Mouse (Mus musculus) cerebral cortex, adult 2 months (tissue): ENCODE measurements around the gene Gps2.

ENCODE experiments used
- WGBS: fragments of 180-500 bp; shearing (Covaris S2); methylation state at CpG from one replicate; pipeline ENCODE4 v1.1.7; 2018; 5-methylcytosine and 5-hydroxymethylcytosine counted together

Gps2 gene

DNA sequence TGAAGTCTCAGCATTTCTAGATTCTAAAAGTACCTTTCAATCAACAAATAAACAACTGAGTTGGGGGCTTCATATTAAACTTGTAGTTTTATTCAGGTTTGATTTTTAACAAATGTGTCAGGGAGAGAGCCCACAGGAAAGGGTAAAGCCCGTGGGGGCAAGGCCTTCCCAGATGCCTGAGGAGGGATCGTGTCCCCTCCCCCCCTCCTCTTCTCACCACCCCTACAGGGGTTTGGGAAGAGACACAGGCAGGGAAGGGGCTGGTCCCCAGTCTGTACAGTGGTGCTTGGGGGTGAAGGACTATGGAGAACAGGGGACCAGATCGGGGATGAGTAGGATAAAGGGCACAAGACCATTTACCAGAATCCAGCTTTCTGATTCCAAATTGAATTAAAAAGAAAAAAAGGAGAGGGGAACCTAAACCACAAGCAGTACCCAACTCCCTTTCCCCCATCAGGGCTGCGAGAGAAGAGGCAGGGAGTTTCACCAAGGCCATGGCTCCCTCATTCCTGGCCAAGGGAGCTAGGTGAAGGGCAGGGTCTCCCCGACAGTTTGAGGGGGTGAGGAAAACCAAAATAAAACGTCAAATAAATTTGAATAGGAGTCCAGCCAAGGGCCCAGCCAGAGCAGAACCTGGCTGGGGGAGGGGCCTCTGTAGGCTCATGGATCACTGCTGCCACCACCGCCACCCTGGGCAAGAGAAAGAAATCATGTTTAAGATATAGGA lies 3.1 kb downstream of the Gps2 start:
- 48% methylated on average over 7 of the region's 7 CpGs for WGBS

DNA sequence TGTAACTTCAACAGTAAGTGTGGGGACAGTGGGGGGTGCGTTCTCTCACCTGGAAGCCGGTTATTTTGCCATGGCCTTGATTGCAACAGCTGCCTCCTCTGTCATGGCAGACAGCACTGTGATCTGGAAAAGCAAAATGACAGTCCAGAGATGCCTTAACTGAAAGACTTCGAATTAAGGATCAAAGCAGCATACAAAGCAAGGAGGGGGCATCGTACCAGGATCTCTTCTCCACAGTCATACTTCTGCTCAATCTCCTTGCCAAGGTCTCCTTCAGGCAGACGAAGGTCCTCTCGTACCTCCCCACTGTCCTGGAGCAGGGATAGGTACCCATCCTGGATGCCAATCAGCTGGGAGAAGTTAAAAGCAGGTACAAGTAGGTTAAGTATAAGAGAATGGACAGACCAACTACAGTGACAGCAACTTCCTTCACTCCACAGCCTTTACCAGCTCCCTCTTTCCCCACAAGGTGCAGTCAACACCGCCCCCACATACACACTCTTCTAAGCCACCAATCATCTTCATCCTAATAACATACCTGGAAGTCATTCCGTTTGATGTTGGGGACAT lies 3.8 kb downstream of the Gps2 start:
- WGBS = 81% methylated on average over 8 of the region's 8 CpGs

DNA sequence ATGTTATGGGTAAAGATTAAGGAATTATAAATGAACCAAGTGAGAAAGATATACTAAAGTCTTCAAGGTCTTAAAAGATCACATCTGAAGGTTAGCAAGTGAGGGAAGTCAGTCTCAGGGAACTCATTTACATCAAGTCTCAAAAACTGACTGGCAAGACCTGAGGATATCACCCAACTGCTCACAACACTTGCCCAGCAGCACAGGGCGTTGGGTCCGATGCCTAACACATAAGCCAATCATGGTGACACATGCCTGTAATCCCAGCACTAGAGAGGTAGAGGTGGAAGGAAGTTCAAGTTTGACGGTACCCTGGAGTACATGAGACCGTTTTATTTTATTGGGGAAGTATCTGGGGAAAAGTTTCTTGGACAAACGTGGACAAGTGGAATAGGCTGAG lies 4.4 kb downstream of the Gps2 start:
- 78% methylated on average over 5 of the region's 5 CpGs for WGBS

DNA sequence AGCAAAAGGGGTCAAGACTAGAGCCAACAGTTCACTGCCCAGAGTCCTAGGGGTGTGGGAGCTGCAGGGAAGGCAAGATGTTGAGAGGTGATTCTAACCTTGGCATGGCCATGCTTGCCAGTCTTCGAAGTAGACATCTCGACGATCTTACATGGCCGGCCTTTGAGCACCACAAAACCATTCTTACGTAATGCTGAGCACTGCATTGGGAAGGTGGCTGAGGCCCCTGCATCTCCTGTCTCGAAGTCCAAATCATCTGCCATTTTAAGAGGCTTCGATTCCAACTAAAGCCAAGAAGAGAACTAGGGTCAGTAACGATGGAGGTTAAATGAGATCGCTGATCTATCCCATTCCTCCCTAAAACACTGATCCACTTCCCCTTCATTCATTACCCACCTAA lies 5.4 kb downstream of the Gps2 start:
- WGBS = 67% methylated on average over 9 of the region's 9 CpGs

DNA sequence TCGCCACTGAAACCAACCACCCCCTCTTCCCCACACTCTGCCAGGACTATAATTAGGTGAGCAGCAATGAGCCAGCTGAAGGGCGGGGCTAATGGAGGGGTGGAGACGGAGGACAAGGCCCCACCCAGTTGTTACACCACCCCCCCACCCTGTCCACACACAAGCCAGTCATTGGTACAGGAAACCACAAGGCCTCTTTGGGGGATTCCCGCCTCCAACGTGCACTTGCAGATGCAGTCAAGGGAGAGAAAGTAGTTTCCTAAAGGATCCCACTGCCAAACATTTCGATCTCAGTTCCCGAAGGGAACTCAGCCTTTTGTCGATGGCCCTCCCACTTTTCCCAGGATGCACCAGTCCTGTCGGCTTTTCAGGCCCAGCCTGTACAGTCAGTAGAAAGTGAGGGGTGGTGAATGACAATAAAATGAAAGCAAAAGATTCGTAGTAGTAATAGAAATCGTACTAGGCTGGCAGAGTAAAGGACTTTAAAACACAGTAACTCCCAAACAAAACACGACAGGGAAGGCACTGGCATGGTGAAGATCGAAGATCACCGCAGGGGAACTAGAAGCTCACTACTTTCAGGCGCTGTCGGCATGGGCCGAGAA lies 6.1 kb downstream of the Gps2 start:
- WGBS = under 1% methylated on average over 17 of the region's 17 CpGs

DNA sequence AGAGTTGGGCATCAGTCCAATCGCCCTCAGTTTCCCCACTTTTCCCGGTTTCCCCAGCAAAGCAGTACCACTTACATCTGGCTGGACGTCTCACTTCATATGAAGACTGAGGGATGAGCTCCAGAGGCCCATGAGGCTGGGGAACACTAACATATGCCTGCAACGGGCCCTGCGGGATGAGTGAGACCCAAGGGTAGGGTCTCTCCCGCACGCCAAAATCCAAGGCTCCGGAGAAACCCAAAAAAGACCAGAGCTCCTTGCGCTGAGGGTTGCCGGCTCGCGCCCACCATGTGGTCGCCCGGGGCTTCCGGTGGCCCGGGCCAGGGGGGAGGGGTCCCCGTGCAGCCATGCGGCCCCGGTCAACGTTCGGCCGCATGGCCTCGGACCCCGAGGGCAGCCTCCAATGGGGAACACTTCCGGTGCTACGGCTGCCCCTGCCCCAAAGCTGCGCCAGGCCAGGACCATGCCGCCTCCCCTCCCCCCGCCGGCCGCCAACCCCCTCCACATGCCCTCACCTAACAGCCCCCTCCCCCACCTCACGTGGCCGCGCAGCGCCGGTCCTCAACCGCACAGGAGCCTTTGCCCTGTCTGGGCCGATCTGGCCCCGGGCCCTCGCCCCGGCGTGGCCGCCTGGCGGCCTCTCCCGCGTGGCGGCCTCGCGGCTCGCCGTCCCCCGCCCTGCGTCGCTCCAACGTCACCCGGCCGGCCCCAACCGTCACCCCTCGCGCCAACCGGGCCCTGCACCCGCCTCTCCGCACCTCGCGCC lies 6.8 kb downstream of the Gps2 start:
- WGBS = 1% methylated on average over 64 of the region's 65 CpGs

DNA sequence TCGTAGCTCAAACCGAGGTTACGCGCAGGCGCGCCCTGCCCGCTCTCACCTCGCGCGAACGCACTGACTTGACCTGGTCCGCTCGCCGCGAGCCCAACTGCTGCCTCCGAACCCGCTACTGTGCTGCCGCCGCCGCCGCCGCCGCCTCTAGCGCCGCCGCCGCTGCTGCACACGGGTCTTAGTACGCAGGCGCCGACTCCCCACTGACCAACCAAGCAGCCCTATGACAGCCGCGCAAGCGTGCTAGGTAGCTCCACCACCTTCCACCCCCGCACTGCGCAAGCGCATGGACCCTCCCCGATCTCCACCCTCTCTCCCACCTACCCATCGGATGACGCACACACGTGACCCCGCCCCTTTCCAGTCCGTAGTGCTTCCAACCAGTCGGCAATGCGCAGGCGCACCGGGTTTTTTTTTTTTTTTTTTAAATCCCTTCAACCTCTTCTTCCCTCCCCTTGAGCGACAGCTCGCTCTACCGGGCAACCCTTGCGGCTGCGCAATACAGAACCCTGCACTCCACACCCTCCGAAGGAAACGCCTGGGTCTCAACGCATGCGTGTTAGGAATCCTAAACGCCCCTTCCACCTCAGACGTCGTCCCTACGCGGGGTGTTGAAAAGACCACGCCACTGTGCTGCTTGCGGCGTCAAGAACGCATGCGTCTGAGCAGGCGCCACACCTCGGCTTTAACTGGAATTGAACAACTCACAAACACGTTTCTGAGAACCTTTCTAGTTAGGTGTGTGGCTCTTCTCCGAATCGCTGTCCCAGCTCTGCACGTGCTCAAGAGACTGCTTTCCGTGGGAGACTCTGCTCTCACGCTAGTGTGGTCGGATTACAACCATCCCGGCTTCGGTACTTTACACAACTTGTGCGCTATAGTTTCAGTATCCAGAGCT lies 7.7 kb downstream of the Gps2 start, which contains the start of gene Eif5a:
TSS of gene Eif5a (minus strand) at position 845 of the 898 bp plus-strand sequence.
- under 1% methylated on average over 78 of the region's 78 CpGs for WGBS

DNA sequence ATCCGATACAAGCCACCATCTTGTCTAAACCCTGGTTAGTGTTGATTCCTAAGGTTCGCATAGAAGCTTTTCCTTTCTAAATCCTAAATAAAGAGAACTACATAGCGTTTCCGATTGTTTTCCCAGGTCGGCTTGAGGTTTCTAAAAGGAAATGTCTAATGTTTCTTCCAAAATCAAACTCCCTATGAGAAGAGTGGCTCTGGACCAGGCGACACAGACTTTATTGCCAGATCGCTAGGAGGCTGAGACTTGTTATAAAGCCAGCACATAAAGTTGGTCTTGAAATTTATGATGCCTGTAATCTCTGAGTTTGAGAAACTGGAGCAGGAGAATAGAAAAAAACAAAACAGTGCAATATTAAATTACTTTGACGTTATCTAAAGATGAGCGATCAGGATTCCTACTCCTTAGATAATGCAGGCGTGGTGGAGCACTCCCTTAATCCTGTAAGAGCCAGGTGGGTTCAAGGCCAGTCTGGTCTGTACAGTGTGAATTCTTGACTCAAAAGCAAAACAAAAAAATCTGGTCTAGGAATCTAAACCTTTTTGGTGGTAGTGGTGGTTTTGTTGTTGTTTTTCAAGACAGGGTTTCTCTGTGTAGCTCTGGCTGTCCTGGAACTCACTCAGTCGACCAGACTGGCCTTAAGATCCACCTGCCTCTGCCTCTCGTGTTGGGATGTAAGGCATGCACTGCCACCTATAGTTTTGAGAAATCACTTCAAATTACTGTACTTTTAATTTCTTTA lies 8.5 kb downstream of the Gps2 start:
- 3% methylated on average over 12 of the region's 12 CpGs for WGBS

DNA sequence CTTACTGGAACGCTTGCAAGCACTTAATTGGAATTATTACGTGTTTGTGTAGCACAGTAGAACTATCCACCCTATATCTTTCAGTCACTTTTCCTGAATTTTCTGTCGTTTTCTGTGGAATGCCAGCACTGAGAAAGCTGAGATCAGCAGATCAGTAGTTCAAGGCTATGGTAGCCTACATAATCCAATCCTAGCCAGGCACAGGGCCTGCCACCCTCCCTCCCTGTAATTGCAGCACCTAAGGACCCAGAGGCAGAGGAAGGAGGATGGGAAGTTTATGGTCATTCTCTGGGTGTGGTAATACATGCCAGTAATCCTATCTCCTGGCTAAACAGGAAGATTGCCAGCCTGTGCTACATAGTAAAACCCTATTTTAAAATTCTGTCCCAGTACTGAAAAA lies 9.1 kb downstream of the Gps2 start:
- whole genome bisulfite sequencing = 72% methylated on average over 3 of the region's 3 CpGs

DNA sequence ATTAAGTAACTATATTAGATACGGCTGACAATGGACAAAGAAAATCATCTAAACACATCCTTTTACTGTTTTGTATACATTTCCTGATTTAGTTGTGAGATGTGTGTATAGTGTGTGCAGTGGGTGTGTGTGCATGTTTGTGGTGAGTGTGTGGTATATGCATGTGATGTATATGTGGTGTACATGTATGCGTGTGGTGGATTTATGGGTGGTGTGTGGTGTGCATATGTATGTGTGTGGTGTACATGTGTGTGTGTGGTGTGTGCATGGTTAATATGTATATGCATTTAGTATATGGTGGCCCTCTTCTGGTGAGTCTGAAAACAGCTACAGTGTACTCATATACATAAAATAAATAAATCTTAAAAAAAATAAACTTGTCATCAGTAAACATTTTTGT lies 13.8 kb downstream of the Gps2 start:
- WGBS = 98% methylated on average over 2 of the region's 2 CpGs

DNA sequence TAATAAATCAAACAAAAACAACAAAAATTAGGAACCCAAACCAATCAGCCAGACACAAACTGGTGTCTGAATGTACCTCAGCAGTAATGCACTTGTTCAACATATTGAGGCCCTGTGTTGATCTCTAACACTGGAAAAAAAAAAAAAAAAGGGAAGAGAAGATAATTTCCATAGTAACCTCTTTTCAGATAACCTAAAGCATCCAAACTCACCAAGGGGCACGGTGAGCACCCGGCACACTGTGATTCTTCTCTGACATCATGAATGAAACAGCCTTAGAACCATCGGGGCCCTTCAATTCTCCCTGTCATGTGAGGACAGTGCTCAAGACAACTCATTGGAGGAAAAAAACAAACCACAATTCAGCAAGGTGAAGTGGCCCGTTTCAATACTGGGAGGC lies 16.0 kb downstream of the Gps2 start:
- 80% methylated on average over 4 of the region's 4 CpGs for WGBS

DNA sequence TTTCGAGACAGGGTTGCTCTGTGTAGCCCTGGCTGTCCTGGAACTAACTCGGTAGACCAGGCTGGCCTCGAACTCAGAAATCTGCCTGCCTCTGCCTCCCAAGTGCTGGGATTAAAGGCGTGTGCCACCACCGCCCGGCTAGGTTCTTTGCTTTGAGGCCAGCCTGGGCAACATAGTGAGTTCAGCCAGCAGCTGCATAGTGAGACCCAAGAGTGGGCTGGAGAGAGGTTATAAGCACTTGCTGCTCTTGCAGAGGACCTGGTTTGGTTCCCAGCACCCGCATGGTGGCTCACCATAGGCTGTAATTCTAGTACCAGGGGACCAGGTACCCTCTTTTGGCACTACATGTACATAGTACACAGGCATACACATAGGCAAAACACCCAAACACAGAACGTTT lies 16.5 kb downstream of the Gps2 start:
- 89% methylated on average over 8 of the region's 8 CpGs for WGBS

DNA sequence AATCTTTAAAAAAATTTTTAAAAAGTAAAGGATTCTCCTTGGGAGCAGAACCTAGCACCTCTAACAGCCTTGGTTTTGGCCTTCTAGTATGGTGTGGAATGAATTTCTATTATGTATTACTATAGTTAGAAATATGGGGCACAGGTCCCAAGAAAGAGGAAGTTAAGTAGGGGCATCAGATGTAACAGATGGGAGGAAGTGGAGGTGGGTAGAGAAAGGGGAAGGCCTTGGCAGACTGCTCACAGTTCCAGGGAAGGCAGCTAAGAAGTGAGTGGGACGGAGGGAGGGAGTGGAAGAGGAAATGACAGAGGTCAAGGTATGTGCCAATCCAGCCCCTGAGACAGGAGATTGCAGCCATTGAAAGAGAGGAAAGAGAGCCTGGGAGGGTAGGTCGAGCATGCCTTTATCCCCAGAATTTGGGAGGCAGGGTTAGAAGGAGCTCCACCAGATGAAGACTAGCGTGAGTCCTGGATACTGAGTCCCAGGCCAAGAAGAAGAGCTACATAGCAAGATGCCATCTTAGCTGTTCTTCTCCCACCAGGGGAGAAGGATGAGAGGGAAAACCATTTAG lies 17.4 kb downstream of the Gps2 start:
- 78% methylated on average over 3 of the region's 3 CpGs for WGBS

DNA sequence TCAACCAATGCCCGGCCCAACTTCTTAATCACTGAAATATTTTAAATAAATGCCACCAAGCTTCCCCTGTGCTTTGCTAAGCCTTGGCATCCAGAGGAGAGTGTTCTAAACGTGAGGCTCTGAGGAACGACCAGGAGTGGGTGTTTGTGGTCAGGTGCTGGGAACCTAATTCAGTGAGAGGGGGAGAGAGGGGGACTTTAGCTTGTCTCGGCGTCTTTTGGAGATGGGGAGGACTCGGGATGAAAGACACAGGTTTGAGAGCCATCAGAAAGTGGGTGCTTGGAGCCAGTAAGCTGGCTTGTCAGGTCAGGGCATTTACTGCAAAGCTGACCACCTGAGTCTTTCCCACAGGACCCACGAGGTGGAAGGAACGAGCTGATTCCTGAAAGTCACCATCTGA lies 18.1 kb downstream of the Gps2 start:
- 73% methylated on average over 8 of the region's 8 CpGs for WGBS

DNA sequence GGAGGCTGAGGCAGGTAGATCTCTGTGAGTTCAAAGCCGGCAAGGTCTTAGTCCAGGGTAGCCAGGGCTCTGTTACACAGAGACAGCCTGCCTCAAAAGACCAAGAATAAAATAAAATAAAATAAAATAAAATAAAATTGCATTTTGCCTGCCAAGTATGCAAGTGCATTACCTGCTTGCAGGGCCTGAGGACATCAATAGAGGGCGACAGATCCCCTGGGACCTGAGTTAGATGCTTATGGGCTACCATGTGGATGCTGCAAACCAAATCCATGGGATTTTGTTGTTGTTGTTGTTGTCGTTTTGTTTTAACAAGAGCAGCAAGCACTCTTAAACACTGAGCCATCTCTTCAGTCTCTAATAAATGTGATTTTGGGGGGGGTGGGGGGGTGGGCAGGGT lies 18.6 kb downstream of the Gps2 start:
- 36% methylated on average over 3 of the region's 3 CpGs for WGBS

DNA sequence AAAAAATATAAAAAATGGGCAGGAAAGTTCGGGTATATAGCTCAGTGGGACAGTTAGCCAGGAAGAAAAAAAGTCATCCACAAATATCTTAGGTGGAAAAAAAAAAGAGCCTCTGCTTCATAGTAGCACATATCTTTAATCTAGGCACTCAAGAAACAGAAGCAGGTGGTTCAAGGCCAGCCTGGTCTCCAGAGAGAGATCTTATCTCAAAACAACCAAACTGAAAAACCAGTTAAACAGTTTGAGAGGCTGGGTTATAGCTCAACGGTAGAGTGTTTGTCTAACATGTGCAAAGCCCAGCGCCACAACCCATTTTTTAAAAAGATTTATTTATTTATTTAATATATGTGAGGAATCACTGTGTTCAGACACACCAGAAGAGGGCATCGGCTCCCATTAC lies 19.4 kb downstream of the Gps2 start:
- 67% methylated on average over 4 of the region's 4 CpGs for WGBS

DNA sequence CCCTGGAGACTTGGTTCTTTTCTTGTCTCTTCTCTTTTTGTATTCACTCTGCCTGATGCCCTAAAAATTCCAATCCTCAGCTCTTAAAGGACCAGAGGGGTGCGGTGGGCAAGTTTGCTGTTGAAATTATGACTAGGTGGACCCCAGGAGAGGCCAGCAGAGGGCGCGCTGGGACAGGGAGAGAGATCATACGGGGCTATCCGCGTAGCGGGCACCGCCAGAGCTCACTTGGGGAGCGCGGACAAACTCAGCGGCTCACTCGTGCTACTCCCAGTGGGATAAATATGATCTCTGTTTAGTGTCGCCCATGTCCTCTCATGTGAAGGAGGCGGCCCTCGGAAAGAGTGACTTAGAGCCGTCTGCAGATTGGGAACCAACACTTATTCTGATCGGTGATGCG lies 20.5 kb downstream of the Gps2 start:
- under 1% methylated on average over 18 of the region's 18 CpGs for WGBS

DNA sequence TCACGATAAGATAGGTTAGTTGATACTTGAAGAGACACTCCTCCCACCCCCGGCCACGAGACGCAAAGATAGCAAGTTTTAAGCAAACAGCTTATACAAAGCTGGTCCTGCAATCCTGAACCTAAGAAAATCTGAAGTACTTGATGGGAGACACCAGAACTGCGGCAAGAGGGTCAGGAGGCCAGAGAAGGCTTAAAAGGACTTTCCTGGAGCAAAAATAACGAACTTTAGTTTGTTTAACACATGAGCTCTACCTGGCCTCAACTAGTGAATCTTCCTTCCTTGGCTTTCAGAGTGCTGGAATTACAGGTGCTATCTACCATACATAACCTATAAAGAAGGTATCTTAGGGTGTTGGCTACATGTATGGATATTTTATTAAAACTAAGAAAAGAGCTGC lies 21.0 kb downstream of the Gps2 start:
- WGBS = 18% methylated on average over 6 of the region's 6 CpGs

DNA sequence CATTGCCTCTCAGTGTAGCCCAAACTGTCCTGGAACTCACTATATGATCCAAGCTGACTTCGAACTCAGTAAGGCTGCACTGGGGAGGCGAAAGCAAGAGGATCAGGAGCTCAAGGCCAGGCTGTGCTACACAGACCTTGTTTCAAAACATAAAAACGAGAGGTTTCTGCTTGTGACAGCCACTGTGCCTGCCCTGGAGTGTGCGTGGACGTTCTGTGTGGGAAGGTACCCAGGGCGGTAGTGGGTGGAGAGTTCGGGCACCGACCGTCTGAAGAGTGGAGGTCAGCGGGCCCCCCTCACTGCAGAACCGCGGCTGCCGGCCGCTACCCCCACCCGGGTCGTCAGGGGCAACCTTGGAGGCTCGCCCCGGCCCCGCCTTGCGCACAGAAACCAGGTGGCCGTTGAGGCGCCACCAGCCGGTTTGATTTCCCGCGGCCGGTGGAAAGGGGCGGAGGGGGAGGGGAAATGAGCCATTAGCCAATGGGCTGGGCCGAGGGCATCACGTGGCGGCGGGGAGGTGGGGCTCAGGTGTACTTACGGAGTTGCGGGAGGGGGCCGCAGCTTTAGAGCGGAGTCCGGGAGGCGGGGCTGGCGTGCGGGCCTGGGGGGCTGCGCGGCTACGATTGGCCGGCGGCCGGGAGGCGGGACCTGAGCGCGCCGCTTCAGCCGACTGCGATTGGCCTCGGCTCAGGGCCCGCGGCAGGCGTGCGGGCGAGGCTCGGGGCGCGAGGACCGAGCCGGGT lies 21.6 kb downstream of the Gps2 start, which contains the start of gene Ybx2:
TSS of gene Ybx2 (plus strand) at position 660 of the 743 bp plus-strand sequence.
- WGBS = 2% methylated on average over 62 of the region's 62 CpGs

DNA sequence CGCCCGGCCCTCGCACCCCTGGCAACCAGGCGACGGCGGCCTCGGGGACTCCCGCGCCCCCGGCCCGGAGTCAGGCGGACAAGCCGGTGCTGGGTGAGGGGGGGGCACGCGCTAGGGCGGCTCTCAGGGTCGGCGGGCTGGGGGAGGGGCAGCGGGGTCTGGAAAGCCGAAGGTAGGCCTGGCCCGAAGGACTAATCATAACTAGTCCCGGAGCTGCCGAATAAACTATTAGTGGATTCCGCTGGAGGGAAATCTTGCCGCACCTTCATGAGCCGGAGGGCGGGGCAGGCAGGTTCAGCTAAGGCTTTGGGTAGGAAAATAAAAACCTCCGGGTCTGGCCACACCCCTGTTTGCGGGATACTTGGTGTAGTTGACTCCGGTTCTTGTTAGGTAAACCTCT lies 22.5 kb downstream of the Gps2 start:
- WGBS = 3% methylated on average over 27 of the region's 30 CpGs
